Mouse (Mus musculus): ENCODE data around the gene Rpa3.

Rpa3 gene

DNA sequence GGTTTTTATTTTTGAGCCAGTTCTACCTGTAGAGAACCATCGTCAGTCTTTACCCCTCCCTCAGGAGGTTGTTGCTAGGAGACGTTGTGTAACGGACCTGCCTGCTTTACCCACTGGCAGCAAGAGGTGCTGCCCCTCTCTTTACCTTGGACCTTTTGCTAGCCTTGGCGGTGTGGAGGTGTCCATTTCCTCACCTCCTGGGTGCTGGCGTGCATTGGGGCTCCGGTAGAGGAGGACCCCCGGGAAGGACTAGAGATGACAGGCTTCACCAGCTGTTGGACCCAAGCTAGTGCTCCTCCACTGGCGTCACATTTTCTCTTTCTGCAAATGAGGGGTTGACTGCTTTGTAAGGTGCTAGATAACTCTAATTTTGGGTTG lies 683 bp upstream of the Rpa3 start:
- TF ChIP-seq GATA4 (IDR thresholded peaks at IDR 0.05; ENCODE audit: insufficient replicate concordance, low read length), result no peak

DNA sequence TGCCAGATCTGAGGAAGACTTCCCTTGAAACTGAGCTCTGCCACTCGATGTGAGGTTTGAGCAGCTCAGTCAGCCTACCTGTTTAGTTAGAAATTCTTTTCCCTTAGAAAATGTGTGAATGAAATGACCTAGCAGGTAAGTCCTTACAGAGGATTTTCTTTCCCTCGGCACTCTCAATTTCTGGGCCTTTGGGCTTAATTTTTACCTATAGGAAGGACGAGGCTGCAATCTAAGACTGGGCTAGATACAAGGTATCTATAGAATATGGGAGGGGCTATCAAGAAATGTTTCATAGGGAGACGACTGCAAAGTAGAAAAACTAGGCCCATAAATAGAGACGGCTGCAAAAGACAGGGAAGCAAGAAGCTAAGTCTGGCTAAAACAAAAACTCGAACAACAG lies 657 bp downstream of the Rpa3 start:
- no peak for TF ChIP-seq GATA4 (IDR thresholded peaks at IDR 0.05; ENCODE audit: insufficient replicate concordance, low read length)

DNA sequence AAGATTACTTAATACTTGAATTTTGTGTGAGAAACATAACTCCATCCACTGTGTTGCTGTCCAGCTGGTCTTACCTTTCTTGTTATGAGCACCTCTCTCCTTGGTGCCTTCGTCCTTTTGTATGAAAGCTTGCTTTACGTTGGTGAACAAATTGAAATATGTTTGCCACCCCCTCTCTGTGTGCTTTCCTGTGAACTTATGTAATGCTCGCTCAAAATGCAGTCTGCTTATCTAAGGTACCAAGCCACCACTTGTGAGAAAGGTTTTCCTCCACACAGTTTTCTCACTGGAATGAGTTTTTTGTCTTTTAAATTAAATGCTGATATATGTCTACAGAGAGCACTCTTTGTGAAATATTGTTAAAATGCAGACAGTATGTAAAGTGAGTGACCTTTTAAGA lies 30.4 kb downstream of the Rpa3 start:
- TF ChIP-seq GATA4 (IDR thresholded peaks at IDR 0.05; ENCODE audit: insufficient replicate concordance, low read length), result no peak

DNA sequence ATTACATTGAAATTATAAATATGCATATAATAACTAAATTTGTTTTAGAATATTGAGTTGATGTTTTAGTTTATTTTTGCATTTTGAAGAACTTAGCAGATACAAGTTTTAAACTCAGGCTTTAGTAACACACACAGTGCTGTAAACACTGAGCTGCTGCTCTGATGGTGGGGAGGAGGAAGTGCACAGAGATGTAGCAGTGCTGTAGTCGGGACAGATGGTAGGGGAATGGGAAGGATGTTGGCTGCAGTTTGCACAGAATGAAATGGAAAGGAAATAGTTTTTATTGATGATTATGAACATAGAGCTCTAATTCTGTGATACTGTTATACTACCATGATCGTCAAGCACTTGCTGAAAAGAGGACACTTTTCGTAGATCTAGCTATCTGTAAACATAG lies 31.9 kb downstream of the Rpa3 start:
- no peak for TF ChIP-seq GATA4 (IDR thresholded peaks at IDR 0.05; ENCODE audit: insufficient replicate concordance, low read length)

DNA sequence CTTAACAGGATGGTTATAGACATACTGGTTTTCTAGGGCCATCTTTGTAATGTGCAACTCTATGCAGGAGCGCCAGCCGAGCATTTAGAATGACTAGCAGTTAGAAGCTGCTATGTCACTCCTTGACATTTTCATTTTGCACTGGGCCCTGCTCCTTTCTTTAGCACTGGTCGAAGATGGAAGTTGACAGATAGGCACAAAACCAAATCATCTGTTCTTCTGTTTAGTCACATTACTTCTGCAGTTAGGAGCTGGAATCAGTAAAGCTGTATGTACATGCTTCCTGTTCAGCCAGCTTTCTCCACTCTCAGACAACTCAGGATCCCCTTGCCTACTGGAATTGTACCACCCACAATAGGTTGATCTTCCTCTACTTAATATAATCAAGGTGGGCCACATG lies 48.3 kb downstream of the Rpa3 start:
- no peak for TF ChIP-seq GATA4 (IDR thresholded peaks at IDR 0.05; ENCODE audit: insufficient replicate concordance, low read length)

DNA sequence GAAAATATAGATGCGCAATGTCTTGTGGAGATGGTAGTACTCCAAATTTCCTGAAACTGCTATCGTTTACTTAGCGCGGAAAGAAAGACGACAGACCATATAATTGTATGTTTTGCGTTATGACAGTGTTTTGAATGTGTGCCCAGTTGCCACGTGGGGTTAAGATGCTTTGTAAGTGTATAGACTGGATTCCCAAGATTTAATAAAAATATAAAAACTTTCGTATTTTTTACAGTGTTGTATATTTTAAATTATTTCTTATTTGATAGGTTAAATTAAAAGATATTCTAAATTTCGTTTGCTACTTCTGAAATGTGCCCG lies 49.1 kb downstream of the Rpa3 start:
- no peak for TF ChIP-seq GATA4 (IDR thresholded peaks at IDR 0.05; ENCODE audit: insufficient replicate concordance, low read length)

DNA sequence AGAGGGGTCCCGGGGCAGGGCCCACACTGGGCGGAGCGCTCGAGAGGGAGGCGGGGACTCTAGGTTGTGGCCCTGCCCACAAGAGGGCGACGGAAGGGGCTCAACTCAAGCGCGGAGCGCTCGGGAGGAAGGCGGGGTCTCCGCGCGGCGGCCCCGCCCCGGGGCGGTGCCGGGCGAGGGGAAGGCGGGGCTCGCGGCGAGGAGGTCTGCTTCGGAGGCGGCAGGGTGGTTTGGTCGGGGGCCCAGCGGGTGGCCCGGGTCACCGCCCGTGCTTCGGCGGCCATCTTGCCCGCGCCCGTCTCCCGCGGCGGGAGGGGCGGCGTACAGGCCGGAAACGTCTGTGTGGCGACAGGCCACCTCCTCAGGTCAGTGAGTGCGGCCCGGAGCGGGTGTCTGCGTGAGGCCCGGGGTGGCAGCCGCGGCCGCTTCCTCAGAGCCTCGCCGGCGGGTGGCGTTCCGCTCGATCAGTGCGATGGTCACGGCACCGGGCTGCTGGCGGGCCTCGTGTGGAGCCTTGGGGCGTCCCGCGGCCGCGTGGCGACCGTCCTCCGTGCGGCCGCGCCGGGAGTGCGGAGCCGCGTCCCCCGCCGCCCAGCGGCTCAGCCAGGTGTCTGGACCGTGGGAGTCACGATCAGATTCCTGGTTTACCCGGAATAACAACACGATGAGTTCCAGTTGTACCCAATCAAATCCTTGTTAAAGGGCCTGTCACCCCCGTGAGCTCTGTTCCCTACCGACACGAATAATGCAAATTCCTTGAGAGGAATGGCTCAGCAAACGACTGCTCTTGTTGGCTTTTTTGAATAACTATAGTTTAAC lies 49.7 kb downstream of the Rpa3 start, which contains the start of gene Mios:
Gene Mios, plus strand, starts transcription at position 176 of the 819 bp plus-strand sequence.
- TF ChIP-seq GATA4 (IDR thresholded peaks at IDR 0.05; ENCODE audit: insufficient replicate concordance, low read length), result no peak

Measured in liver, adult (tissue).